Mouse (Mus musculus): ENCODE results near the gene Krt35. TPM values are rescaled to one million over a fixed set of nuclear protein-coding genes. Genes with fewer than 3 reads are reported as not detected.

Krt35 gene
- polyA plus RNA-seq, 1 experiment from 2014 or later = not detected

GRCm38 (mm10) chr11:100121466-100121865 is 25.4 kb upstream of the Krt35 start, which contains the start of gene Krt13:
Gene Krt13, minus strand, starts transcription at chr11:100121566.
- no peak within 1 kb of the TSS for H3K9ac ChIP-seq (ENCODE audit: low read length)
- no peak within 1 kb of the TSS for H3K4me2 ChIP-seq (ENCODE audit: low read depth, low read length, severe bottlenecking)
- no peaks in the 10 kb centered on the region for H3K4me1 ChIP-seq (replicated peaks; ENCODE audit: control insufficient read depth, insufficient read depth, low read length)
- WGBS = 90% methylated on average over 3 of the region's 3 CpGs
- H3K27me3 ChIP-seq (ENCODE audit: control insufficient read depth, insufficient read depth, low read length) = no peaks in the 10 kb centered on the region
- ATAC-seq (replicated peaks; ENCODE audit: low FRiP score) = no peak
- H3K9me3 ChIP-seq (ENCODE audit: control insufficient read depth, low read length) = no peaks in the 10 kb centered on the region
- H3K36me3 ChIP-seq (ENCODE audit: control insufficient read depth, insufficient read depth, low read length) = no peaks in the 10 kb centered on the region
- no peak within 1 kb of the TSS for H3K4me3 ChIP-seq (ENCODE audit: low read depth, low read length)
- no peak within 1 kb of the TSS for H3K27ac ChIP-seq (ENCODE audit: low read depth, low read length)
- DNase-seq (ENCODE audit: low spot score) = no peak

- ATAC-seq (replicated peaks; ENCODE audit: low FRiP score) = no peak
- H3K4me1 ChIP-seq (replicated peaks; ENCODE audit: control insufficient read depth, insufficient read depth, low read length) = no peaks in the 10 kb centered on the region
- H3K4me3 ChIP-seq (ENCODE audit: low read depth, low read length) = no peak overlapping the region
- no peaks in the 10 kb centered on the region for H3K9me3 ChIP-seq (ENCODE audit: control insufficient read depth, low read length)
- no peak overlapping the region for H3K4me2 ChIP-seq (ENCODE audit: low read depth, low read length, severe bottlenecking)
- H3K36me3 ChIP-seq (ENCODE audit: control insufficient read depth, insufficient read depth, low read length) = no peaks in the 10 kb centered on the region
- 90% methylated on average over 5 of the region's 5 CpGs for WGBS
- H3K27ac ChIP-seq (ENCODE audit: low read depth, low read length) = no peak overlapping the region
- no peak overlapping the region for H3K9ac ChIP-seq (ENCODE audit: low read length)
- DNase-seq (ENCODE audit: low spot score) = no peak
- no peaks in the 10 kb centered on the region for H3K27me3 ChIP-seq (ENCODE audit: control insufficient read depth, insufficient read depth, low read length)
Observed at GRCm38 (mm10) chr11:100120331-100120730, 24.3 kb upstream of the Krt35 start.

DNA sequence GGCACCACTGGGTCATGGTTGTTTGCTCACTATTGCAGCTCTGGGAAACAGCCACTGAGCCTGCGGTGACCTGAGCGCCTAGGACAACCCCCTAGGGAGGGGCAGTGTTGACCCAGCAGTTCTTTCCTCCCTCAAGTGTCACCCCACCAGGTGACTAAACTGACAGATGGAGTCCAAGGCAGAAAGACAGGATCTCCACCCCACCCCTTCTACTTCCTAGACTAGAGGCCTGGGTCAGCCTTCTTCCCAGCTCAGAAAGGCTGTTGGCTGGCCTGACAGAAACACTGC is 17.6 kb upstream of the Krt35 start:
- Histone ChIP-seq H3K27ac (ENCODE audit: low read depth, low read length) (no peak overlapping the region), H3K9ac (ENCODE audit: low read length) (no peak overlapping the region), H3K36me3 (ENCODE audit: control insufficient read depth, insufficient read depth, low read length) (no peaks in the 10 kb centered on the region), H3K4me3 (ENCODE audit: low read depth, low read length) (no peak overlapping the region), H3K4me2 (ENCODE audit: low read depth, low read length, severe bottlenecking) (no peak overlapping the region), H3K27me3 (ENCODE audit: control insufficient read depth, insufficient read depth, low read length) (no peaks in the 10 kb centered on the region), H3K9me3 (ENCODE audit: control insufficient read depth, low read length) (no peaks in the 10 kb centered on the region), H3K4me1 (replicated peaks; ENCODE audit: control insufficient read depth, insufficient read depth, low read length) (no peaks in the 10 kb centered on the region)
- ATAC-seq (replicated peaks; ENCODE audit: low FRiP score) (no peak), DNase-seq (ENCODE audit: low spot score) (no peak)
- WGBS = 87% methylated on average over 2 of the region's 2 CpGs

DNA sequence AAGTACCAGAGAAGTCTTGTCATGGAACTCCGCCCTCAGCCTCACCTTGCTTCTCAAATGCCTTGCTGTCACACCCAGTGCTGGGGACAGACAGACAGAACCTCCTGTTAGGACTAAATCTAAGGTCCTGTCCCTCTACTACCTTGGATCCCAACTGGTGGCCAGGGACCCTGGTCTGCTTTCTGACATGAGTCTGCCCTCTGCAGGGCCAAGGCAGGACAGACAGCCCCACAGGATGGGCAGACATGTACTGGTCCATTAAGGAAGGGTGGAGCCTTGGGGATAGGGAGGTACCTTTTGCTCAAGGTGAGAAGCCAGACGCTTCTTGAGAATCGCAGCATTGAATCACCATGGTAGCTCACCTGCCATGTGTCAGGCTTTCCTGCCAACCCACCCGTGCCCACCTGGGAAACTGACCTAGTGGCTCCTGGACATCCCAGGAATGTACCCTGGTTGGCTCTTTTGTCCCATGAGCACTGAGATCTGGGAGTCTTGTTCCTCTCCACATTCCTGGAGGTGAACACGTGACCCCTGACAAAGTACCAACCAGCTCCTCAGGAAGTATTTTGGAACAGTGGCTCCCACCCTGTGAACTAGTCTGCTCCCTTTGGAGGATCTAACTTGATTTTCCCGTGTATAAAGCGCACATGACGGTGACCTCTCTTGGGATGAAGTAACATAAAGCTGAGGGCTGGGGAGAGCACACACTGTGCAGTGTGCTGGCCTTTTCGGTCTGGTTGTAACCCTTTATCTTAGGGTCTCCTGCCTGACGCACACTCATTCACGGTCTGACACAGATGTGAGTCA is 17.1 kb upstream of the Krt35 start:
- WGBS = 82% methylated on average over 11 of the region's 11 CpGs

DNA sequence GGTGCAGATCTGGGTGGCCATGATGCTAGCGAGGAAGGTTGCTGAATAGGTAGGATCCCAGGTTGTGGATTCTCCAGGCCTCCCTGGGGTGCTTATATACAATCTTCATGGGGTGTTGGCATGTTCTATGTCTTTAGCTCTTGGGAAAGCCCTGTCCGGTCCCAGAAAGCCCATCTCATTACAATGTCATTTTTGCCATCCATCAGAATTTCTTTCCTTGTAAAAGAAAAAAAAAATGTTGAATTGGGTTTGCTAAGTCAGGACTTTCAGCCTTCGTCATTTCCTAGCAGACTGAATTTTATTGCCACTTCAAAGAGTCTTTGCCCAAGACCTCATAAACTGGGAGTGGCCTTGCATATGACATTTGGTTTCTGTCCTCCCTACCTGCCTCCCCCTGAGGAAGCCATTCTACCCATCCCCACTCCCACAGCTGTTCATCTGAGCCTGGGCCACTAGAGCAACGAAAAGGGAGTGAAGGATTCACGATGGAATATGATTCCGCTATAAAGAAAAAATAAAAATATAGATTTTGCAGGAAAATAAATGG is 9.6 kb upstream of the Krt35 start, which contains the start of gene Krt36:
Krt36 (minus strand) TSS at position 51 of the 547 bp plus-strand sequence.
- WGBS = 89% methylated on average over 6 of the region's 6 CpGs
- H3K27me3 ChIP-seq (ENCODE audit: control insufficient read depth, insufficient read depth, low read length) = no peaks in the 10 kb centered on the region
- no peak within 1 kb of the TSS for H3K4me2 ChIP-seq (ENCODE audit: low read depth, low read length, severe bottlenecking)
- H3K9me3 ChIP-seq (ENCODE audit: control insufficient read depth, low read length) = no peaks in the 10 kb centered on the region
- H3K27ac ChIP-seq (ENCODE audit: low read depth, low read length) = no peak within 1 kb of the TSS
- no peaks in the 10 kb centered on the region; the same call in 1 of the 2 replicates for H3K4me1 ChIP-seq (replicated peaks; ENCODE audit: control insufficient read depth, insufficient read depth, low read length)
- no peaks in the 10 kb centered on the region for H3K36me3 ChIP-seq (ENCODE audit: control insufficient read depth, insufficient read depth, low read length)
- ATAC-seq (replicated peaks; ENCODE audit: low FRiP score) (no peak), DNase-seq (ENCODE audit: low spot score) (no peak)
- H3K4me3 ChIP-seq (ENCODE audit: low read depth, low read length) = no peak within 1 kb of the TSS
- no peak within 1 kb of the TSS for H3K9ac ChIP-seq (ENCODE audit: low read length)

More for the DNA sequence above, 17.1 kb upstream of the Krt35 start:
- Histone ChIP-seq H3K4me1 (replicated peaks; ENCODE audit: control insufficient read depth, insufficient read depth, low read length) (no peaks in the 10 kb centered on the region), H3K9ac (ENCODE audit: low read length) (no peak overlapping the region), H3K36me3 (ENCODE audit: control insufficient read depth, insufficient read depth, low read length) (no peaks in the 10 kb centered on the region), H3K27ac (ENCODE audit: low read depth, low read length) (no peak overlapping the region), H3K9me3 (ENCODE audit: control insufficient read depth, low read length) (no peaks in the 10 kb centered on the region), H3K4me3 (ENCODE audit: low read depth, low read length) (no peak overlapping the region), H3K27me3 (ENCODE audit: control insufficient read depth, insufficient read depth, low read length) (no peaks in the 10 kb centered on the region), H3K4me2 (ENCODE audit: low read depth, low read length, severe bottlenecking) (no peak overlapping the region)
- DNase-seq (ENCODE audit: low spot score) (no peak), ATAC-seq (replicated peaks; ENCODE audit: low FRiP score) (no peak)

DNA sequence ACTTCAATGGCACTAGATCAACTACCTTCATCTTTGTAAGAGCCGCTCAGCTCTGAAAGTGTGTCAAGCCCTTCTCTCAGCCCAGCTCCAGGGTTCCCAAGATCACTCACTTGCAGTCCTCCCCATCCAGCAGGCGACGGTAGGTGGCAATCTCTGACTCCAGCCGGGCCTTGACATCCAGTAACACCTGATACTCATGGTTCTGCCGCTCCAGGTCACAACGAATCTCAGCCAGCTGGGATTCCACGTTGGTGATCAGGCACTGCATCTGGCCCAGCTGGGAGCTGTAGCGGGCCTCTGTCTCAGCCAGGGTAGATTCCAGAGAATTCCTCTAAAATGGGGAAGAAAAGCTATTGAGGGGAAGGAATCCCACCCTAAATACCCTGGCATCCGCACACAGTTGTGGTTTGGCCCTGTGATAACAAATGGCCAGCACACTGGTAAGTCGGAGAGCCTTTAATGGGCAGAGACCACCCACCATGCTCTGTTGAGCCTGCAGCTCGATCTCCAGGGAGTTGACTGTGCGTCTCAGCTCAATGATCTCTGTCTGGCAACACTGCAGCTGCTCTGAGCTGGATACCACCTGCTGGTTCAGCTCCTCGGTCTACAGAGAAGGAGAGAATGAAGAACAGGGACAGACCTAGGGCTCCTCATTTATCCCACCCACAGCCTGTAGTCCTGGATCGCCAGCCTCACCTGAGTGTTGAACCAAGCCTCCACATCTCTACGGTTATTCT is 6.8 kb upstream of the Krt35 start:
- Histone ChIP-seq H3K4me1 (replicated peaks; ENCODE audit: control insufficient read depth, insufficient read depth, low read length) (no peaks in the 10 kb centered on the region; the same call in 1 of the 2 replicates), H3K27me3 (ENCODE audit: control insufficient read depth, insufficient read depth, low read length) (no peaks in the 10 kb centered on the region), H3K9ac (ENCODE audit: low read length) (no peak overlapping the region), H3K4me3 (ENCODE audit: low read depth, low read length) (no peak overlapping the region), H3K9me3 (ENCODE audit: control insufficient read depth, low read length) (no peaks in the 10 kb centered on the region), H3K4me2 (ENCODE audit: low read depth, low read length, severe bottlenecking) (no peak overlapping the region), H3K36me3 (ENCODE audit: control insufficient read depth, insufficient read depth, low read length) (no peaks in the 10 kb centered on the region), H3K27ac (ENCODE audit: low read depth, low read length) (no peak overlapping the region)
- DNase-seq (ENCODE audit: low spot score) (no peak), ATAC-seq (replicated peaks; ENCODE audit: low FRiP score) (no peak)
- WGBS = 72% methylated on average over 15 of the region's 15 CpGs

- WGBS = 87% methylated on average over 4 of the region's 4 CpGs
- H3K4me1 ChIP-seq (replicated peaks; ENCODE audit: control insufficient read depth, insufficient read depth, low read length) = no peaks in the 10 kb centered on the region; the same call in 1 of the 2 replicates
Observed at GRCm38 (mm10) chr11:100100391-100100790, 4.3 kb upstream of the Krt35 start.

GRCm38 (mm10) chr11:100097819-100098218 is 1.8 kb upstream of the Krt35 start:
- no peak overlapping the region for H3K4me2 ChIP-seq (ENCODE audit: low read depth, low read length, severe bottlenecking)
- no peaks in the 10 kb centered on the region for H3K36me3 ChIP-seq (ENCODE audit: control insufficient read depth, insufficient read depth, low read length)
- no peaks in the 10 kb centered on the region for H3K27me3 ChIP-seq (ENCODE audit: control insufficient read depth, insufficient read depth, low read length)
- ATAC-seq (replicated peaks; ENCODE audit: low FRiP score) (no peak), DNase-seq (ENCODE audit: low spot score) (no peak)
- 83% methylated on average over 9 of the region's 9 CpGs for WGBS
- no peak overlapping the region for H3K4me3 ChIP-seq (ENCODE audit: low read depth, low read length)
- H3K27ac ChIP-seq (ENCODE audit: low read depth, low read length) = no peak overlapping the region
- no peak overlapping the region for H3K9ac ChIP-seq (ENCODE audit: low read length)
- no peaks in the 10 kb centered on the region for H3K9me3 ChIP-seq (ENCODE audit: control insufficient read depth, low read length)
- no peaks in the 10 kb centered on the region; the same call in 1 of the 2 replicates for H3K4me1 ChIP-seq (replicated peaks; ENCODE audit: control insufficient read depth, insufficient read depth, low read length)

More at GRCm38 (mm10) chr11:100100391-100100790, 4.3 kb upstream of the Krt35 start:
- DNase-seq (ENCODE audit: low spot score) = no peak
- Histone ChIP-seq H3K9me3 (ENCODE audit: control insufficient read depth, low read length) (no peaks in the 10 kb centered on the region), H3K4me2 (ENCODE audit: low read depth, low read length, severe bottlenecking) (no peak overlapping the region), H3K27me3 (ENCODE audit: control insufficient read depth, insufficient read depth, low read length) (no peaks in the 10 kb centered on the region), H3K36me3 (ENCODE audit: control insufficient read depth, insufficient read depth, low read length) (no peaks in the 10 kb centered on the region), H3K9ac (ENCODE audit: low read length) (no peak overlapping the region), H3K4me3 (ENCODE audit: low read depth, low read length) (no peak overlapping the region), H3K27ac (ENCODE audit: low read depth, low read length) (no peak overlapping the region)
- ATAC-seq (replicated peaks; ENCODE audit: low FRiP score) = no peak

All from forebrain, embryonic 11.5 days (tissue).